Mouse (Mus musculus) central nervous system, embryonic 11.5 days (tissue): ENCODE data around the gene Myo10. TPM values are rescaled to one million over a fixed set of nuclear protein-coding genes. Genes with fewer than 3 reads are reported as not detected.

Source experiments
- polyA plus RNA-seq: library from polyadenylated mRNA; depleted of rRNA; stranded (reverse); fragments of >200 nt; gene quantifications from 2 replicates; pipeline ENCODE4 v1.2.3, GENCODE M21; 2012; rRNA removed

Myo10 gene
- 43.4 and 90.8 TPM in 2 replicates for polyA plus RNA-seq

GRCm38 (mm10) chr15:25622200-25622866 is at the start of gene Myo10:
Gene Myo10 (plus strand): TSS chr15:25622525.

GRCm38 (mm10) chr15:25843086-25843991 is 221.0 kb downstream of the Myo10 start, which contains the start of gene Retreg1:
Gene Retreg1 (plus strand): TSS chr15:25843180.

Other genes with a start within 250 kb of the Myo10 start
- 346 and 601 TPM in 2 replicates for gene Basp1, start 208.8 kb upstream of the Myo10 start, polyA plus RNA-seq
- gene Retreg1, start 220.7 kb downstream of the Myo10 start, polyA plus RNA-seq: 2.5 and 3.5 TPM in 2 replicates